Mouse (Mus musculus): Measurements from ENCODE around the gene Olfr958.
A peak's percentile ranks its signal among the peaks of the same experiment; 100 is the strongest.

The Olfr958 gene

DNA sequence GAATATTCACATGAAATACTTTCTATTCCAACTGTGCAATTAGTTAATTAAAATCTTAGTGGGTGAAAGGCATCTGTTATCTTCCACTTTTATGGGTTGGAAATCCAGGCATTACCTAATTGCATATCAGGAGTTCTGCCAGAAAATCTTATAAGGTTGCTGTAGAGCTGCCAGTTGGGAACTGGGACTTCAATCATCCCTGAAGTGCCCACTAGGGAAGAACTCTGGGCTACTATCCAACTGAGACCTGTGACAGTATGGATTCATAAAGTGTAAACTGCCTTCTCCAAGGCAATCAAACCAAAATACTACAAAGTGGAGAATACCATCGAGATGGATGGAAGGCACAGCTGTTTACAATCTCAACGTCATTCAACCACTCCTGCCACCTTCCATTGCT, at the start of gene Olfr958:
Gene Olfr958 (minus strand): TSS at position 109 of the 400 bp plus-strand sequence.
- no peak for DNase-seq (ENCODE audit: low spot score in 2 of 2)

DNA sequence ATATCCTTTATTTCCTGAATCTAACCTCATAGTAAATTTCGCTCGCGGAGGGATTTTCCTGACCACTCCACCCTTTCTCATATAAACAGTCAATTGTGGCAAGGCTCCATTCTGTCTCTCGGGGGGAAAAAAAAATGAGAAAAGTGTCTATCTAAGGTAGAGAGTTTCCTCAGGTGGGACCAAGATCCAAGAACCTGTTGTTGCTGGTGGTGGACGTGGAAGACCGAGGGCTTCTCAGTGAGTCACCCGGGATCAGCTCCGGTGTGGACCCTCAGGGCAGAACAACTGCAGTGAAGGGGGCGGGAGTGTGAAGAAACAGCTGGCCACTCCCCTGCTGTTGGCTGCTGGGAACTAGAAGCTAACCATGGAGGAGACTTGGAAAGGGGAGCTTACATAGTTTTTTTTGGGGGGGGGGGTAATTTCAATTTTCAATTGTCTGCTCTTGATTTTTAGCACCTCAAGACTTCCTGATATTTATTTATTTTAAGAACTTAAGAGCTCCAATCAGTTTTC, 49.5 kb upstream of the Olfr958 start:
- no peak for DNase-seq (ENCODE audit: low spot score in 2 of 2)

DNA sequence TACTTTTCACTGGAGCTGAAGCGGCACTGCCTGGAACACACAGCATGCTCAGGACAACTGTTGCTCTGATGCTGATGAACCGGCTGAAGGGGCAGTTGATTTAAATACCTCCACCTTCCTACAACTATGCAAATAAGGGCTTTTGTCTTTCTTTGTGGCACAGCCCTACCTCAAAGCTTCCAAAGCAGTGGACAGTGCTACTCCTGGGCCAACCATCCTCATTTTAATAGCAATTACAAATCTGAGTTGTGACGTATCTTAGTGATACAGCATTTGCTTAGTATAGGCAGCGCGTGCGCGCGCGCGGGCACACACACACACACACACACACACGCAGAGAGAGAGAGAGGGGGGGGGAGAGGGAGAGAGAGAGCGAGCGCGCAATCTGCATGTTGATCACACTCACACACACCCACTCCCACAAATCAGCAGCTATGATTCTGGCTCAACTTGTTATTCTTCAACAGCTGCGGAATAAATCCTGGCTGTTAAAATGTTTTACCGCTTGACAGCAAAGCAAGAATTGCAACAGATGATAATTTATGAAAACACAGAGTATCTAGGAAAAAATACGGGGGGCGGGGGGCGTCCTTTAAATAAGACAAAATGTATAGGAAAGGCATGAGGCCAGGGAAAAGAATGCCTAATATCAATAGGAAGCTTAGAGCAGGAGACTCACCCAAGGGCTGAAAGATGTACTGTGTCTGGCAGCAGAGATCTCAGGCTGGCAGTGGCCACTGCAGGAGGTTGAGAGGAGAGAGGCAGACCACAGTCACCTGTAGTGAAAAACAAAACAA, 48.9 kb upstream of the Olfr958 start:
- DNase-seq (ENCODE audit: low spot score in 2 of 2) = peak; percentile 3 to 9

DNA sequence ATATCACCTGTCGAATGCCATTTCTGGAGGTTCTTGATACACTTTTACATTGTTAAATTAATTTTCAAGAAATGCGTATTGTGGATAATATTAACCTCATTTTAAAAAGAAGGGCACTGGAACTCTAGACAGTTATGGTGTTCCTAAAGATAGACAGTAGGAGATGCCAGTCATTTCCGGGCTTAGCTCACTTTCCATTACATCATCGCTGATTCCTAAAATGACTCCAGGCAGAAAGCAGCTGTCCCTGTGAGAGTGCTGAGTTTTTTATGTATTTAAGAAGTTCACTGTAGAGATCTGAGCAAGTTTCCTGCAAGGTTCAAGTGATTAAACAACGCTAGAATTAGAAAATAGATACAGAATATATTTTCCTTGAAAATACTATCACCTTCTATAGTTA, 23.2 kb upstream of the Olfr958 start:
- no peak for DNase-seq (ENCODE audit: low spot score in 2 of 2)

DNA sequence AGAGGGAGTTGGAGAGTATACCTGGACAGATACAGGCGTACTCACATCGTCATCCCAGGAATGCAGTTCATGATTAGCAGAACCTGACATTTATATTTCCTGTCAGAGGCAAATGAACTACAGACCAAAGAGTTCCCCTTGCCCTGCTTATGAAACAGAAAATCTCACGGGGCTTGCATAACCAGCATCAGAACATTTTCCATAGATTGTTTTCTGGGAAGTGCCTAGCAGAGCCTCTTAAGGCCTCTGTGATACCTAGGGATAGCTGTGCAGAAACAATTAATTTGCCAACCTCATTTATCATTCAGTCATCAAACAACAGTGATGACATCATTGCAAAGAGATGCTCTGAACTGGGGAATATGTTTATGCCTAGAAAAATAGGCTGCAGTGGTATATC, 21.6 kb upstream of the Olfr958 start, which contains the start of gene Olfr959:
Gene Olfr959 (minus strand): TSS at position 101 of the 400 bp plus-strand sequence.
- DNase-seq (ENCODE audit: low spot score in 2 of 2) = no peak

DNA sequence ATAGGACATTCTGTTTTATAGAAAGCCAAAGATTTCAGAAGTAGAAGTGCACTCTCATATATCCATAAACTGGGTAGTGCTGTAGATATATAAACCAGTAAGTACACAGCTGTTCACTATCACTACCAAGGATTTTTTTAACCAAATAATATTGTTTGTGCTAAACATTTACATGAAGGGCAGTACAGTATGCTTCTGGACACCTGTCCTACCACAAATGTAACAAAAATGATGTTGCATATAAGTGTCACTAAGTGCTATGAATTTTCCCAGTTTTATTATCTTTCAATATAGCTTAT, 4.4 kb upstream of the Olfr958 start:
- no peak for DNase-seq (ENCODE audit: low spot score in 2 of 2)

DNA sequence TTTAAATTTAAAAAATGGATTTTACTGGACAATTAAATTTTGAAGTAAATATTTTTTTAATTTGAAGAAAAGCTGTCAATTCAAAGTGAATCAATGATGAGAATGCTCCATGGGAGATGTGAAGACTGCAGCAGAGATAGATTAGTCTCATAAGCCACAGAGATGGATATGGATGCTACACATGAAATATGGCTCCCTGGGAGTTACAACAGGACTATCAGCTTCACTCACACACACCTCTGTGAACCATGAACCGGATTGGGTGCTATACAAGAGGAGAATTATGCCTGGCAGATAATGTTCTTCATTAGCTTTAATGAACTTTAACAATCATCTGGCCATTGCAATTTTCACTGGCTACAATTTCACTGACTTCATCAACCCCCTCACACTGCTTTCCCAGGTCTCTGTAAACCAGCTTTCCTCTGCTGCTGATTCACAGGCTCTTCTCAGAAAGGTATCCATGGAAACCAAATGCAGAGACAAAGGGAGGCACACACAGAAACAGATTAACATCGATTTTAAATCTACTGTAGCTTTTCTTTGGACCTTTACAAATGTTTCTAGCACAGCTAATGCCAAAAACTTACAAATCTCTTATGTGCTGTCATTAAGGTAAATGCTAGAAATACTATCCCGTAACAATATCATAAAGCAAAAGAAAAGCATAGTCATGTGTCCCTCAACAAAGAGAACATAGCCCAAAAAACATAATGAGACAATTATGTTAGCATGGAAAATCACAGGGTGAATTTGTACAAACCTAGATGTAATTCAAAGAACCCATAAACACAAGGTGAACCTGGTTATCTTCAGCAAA, 3.9 kb upstream of the Olfr958 start:
- DNase-seq (ENCODE audit: low spot score in 2 of 2) = no peak

DNA sequence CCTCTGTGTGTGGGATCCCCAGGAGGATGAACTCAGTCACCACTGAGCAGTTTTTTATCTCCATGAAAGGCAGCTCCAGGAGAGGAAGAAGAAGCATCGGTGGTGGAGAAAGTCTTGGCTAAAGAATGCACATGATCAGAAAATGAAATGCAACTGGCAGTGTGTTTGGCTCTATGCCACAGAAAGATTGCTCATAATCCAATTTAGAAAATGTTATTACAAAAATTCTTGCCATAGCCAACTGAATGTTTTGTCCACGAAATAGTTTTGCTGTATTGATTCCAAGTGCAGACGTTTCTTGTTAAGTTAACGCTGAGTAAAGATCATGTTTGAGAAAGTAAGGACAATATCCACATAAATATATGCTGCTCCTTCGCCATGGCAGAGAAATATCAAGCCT, 3.0 kb downstream of the Olfr958 start:
- DNase-seq (ENCODE audit: low spot score in 2 of 2) = no peak

DNA sequence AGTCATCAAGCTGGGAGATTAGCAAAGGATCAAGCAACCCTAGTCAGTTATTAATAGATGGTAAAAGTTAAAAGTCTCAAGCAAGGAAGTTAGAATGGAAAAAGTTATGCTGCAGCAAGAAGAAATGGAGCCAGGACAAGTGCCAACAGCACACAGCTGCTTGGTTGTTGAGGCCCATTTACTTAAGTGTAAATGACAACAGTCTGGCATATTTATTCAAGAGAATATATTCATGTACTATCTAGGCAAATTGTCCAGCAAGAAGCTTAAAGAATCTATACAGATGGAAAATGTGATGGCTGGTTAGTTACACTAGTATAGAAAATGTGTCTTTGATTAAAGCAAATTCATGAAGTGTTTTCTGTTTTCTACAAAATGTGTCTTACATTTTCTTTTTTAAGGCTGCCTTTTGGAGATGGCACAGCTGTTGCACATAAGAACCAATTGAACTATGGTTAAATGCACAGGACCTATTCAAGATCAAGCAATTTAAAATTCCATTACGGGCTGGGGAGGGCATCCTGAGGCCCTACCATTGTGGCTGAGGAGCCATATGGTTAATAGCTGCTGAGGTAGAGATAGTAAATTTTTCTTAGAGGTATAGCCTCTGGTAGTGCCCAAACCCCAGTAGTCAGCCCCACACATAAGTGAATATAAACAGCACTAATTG, 30.1 kb downstream of the Olfr958 start:
- no peak for DNase-seq (ENCODE audit: low spot score in 2 of 2)

DNA sequence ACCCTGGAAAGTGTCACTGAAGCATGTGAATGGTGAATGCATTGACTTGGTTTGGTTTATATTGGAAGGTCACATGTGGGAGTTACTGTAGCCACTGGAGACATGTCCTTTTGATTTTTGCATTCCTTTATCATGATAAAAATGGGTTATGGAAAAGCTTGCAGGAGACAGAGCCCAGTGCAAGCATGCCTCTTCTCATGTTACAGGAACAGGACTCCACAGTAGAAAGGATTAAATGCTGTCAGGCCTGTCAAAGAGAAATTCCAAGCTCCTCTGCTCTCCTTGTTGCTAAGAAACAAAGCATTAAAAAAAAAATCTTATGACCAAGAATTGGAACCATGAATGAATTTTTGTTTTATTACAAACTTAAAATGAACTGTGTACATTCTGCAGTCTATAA, 35.3 kb downstream of the Olfr958 start:
- no peak for DNase-seq (ENCODE audit: low spot score in 2 of 2)

DNA sequence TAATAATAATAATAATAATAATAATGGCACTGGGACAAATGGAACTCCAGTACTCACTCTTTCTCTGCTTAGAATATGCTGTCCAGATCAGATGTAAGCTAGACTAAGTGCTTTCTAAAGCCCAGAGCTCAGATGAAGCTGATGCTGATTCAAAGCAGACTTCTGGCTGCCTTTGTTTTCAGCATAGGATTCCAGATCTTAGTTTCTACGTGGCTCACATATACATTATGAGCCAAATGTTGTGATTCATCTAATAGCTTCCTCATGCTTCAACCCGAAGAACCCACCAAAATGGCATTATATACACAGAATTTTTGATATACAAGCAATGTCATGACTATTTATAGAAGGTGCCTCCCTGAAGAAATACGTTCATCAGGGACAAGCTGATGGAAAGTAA, 38.3 kb downstream of the Olfr958 start, which contains the start of gene Olfr957:
Gene Olfr957 (minus strand): TSS at position 279 of the 400 bp plus-strand sequence.
- DNase-seq (ENCODE audit: low spot score in 2 of 2) = no peak

DNA sequence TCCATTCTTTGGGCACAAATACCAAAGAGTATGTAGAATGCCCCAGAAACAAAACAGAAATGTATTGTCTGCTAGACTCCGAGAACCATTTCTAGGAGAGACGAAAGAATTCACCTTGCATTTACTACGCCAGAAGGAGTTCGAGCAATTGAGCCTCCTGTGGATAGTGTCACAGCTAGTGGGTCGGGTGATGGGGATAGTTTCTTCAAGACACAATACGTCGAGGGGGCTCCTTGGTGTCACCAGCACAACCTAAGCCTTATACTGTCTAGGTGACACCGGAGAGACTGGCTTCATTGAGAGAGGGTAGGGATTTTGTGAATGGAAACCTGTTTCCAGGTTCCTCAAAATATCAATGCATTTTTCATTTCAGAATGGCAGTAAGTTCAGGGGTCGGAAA, 44.4 kb downstream of the Olfr958 start:
- DNase-seq (ENCODE audit: low spot score in 2 of 2) = no peak

DNA sequence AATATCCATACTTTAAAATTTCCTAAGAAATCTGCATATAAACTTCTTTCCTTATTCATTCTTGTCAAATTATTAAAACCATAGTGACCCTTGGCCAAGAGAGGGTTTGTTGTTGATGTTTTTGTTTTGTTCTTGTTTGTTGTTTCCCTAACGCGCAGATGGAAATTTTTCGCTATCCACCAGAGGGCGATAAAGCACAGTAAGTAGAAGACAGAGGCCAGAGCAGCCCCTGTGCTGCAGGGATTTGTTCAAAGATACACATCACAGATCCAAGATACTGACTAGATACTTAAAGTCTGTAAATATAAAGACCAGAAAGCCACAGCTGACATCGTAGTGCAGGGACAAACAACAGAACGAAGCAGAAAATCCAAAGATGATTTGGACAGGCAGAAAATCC, 44.9 kb downstream of the Olfr958 start:
- peak; percentile 15 to 34 for DNase-seq (ENCODE audit: low spot score in 2 of 2)
